Mouse (Mus musculus): ENCODE results near the gene AC153137.1. TPM values are rescaled to one million over a fixed set of nuclear protein-coding genes. Genes with fewer than 3 reads are reported as not detected.

AC153137.1 gene
- total RNA-seq, 1 experiment = 4.0 TPM

DNA sequence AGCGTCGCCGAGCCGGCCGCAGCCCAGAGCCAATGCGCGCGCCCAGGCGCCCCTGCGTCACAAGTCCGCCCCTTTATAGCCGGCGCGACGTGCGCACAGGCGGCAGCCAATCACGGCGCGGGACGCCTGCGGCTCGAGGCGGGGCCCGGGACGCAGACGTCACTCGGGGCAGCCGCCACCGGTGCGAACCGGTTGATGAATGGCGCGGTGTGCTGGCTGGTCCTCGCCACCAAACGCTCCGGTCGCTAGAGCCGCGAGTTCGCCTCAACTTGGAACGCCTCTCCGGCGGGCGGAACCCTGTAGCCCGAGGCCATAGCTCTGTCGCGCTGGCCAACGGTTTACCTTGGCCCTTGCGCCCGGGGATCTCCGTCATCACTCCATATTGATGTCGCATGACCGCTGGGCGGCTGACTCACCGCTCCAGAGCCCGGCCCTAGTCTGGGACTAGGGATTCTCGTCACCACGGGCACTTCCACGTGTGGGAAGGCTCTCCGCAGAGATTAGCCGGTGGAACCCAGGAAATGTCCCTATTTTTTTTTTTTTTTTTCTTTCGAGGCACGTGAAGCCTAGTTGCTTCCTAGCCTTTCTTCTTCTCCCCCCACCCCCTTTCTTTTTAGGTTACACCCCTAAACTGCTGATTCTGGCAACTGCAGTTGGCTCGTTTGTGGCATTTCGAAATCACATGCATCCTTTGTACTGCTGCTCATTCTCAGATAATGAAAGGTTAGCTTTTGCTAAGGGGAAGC lies 27.9 kb downstream of the AC153137.1 start:
- no peaks in the 10 kb centered on the region for H3K9me3 ChIP-seq (ENCODE audit: control insufficient read depth, insufficient read depth, low read depth, low read length)
- peak overlapping the region; percentile 94 for H3K27ac ChIP-seq (ENCODE audit: insufficient read depth, low read depth, low read length, poor library complexity, severe bottlenecking)
- H3K36me3 ChIP-seq (ENCODE audit: control insufficient read depth, insufficient read depth, low read length, poor library complexity, severe bottlenecking) = peaks cover 4% of the 10 kb centered on the region
- H3K9ac ChIP-seq (ENCODE audit: insufficient read depth, low read depth, low read length, poor library complexity, severe bottlenecking) = peak overlapping the region; percentile 92
- H3K4me3 ChIP-seq (ENCODE audit: insufficient read depth in 1 of 2, low read depth in 1 of 2, low read length in 2 of 2, poor library complexity in 1 of 2, severe bottlenecking in 1 of 2) = peak overlapping the region; percentile 58 to 96
- in situ Hi-C loops (cut with MboI; ENCODE audit: low sequenced_read_pairs in 2 of 2, unreplicated experiment in 2 of 2) = loop anchor here in 1 of 2 experiments (25.0 kb wide), 1 partner anchor 163 kb away; no protein-coding TSS in a partner anchor
- peak; percentile 93 for DNase-seq (ENCODE audit: low read depth, low spot score)
- H3K4me1 ChIP-seq (ENCODE audit: control insufficient read depth in 2 of 2, insufficient read depth in 2 of 2, low read length in 2 of 2, poor library complexity in 1 of 2) = peaks cover 0 to 7% of the 10 kb centered on the region in 2 experiments; a peak in 2 of 4 replicates
- no peak for TF ChIP-seq ZC3H11A (IDR thresholded peaks at IDR 0.05; ENCODE audit: borderline replicate concordance, low read depth, low read length)
- peak; percentile 95 for TF ChIP-seq ZNF384 (IDR thresholded peaks at IDR 0.05; ENCODE audit: low read depth, low read length)

DNA sequence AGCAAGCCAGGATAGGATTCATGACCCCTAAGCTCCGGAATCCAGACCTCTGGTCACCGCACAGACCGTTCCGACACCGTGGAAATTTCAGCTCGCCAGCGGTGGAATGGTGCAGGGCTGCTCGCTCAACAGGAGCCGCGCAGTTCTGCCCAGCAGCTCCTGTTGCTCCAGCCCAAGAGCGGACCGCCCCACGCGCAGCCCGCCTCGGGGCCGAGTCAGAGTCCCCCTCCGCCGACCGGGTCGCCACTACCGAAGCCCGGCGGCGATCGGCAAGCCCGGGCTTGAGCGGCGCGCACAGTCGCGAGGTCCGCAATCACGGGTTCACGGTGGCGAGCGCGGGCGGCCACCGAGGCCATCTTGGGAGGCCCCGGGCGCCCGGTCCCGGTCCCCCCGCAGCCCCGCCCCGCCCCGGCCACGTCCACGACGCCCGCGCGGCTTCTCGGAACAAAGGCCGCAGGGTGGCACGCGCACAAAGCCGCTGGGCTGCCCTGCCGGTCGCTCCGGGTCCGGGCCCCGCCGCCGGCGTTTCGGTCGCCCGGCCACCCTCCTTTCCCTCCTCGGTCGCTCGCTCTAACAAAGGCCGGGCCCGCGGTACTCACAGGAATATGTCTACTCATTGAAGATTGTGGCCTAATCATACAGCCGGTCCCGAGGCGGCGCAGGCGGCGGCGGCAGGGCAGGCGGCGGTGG lies 28.7 kb downstream of the AC153137.1 start:
- TF ChIP-seq MAFK (IDR thresholded peaks at IDR 0.05; ENCODE audit: insufficient read depth, low read depth, low read length) (no peak), ZNF384 (IDR thresholded peaks at IDR 0.05; ENCODE audit: low read depth, low read length) (no peak), CHD2 (IDR thresholded peaks at IDR 0.05; ENCODE audit: low read depth, low read length) (no peak)

DNA sequence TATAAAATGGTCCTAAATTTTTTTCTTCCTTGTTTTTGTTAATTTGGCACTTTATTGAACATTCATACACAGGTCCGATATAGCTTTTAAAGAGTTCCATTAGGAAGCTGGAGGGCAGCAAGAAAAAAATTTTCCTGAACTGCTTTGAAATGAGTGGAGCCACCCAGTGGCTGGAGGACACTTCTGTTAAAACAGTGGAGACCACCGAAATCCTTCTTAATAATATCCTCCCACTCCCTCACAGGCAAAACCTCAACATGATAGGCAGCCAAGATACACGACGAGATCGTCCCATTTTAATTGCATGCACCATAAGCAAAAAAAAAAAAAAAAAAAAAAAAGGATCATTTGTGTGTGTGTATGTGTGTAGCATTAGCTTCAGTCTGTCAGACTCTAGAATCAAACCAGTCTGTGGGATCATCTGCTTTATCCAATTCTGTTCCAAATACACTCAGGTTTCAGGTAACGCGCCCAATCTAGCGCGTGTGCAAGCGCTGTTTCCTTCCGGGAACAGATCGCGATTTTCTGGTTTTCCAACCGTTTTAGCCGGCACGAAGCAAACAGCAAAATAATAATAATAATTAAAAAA lies 29.3 kb downstream of the AC153137.1 start:
- TF ChIP-seq ZNF384 (IDR thresholded peaks at IDR 0.05; ENCODE audit: low read depth, low read length) (peak; percentile 89), HCFC1 (IDR thresholded peaks at IDR 0.05; ENCODE audit: borderline replicate concordance, insufficient read depth, low read length) (no peak), ZC3H11A (IDR thresholded peaks at IDR 0.05; ENCODE audit: borderline replicate concordance, low read depth, low read length) (no peak)
- Histone ChIP-seq H3K9me3 (ENCODE audit: control insufficient read depth, insufficient read depth, low read depth, low read length) (no peaks in the 10 kb centered on the region), H3K4me1 (ENCODE audit: control insufficient read depth in 2 of 2, insufficient read depth in 2 of 2, low read length in 2 of 2, poor library complexity in 1 of 2) (peaks cover 0 to 7% of the 10 kb centered on the region in 2 experiments; a peak in 2 of 4 replicates), H3K4me3 (ENCODE audit: insufficient read depth in 1 of 2, low read depth in 1 of 2, low read length in 2 of 2, poor library complexity in 1 of 2, severe bottlenecking in 1 of 2) (peak overlapping the region; percentile 87 to 96), H3K36me3 (ENCODE audit: control insufficient read depth, insufficient read depth, low read length, poor library complexity, severe bottlenecking) (peaks cover 16% of the 10 kb centered on the region), H3K9ac (ENCODE audit: insufficient read depth, low read depth, low read length, poor library complexity, severe bottlenecking) (peak overlapping the region; percentile 98), H3K27ac (ENCODE audit: insufficient read depth, low read depth, low read length, poor library complexity, severe bottlenecking) (peak overlapping the region; percentile 88; the same call in 1 of the 2 replicates)
- in situ Hi-C loops (cut with MboI; ENCODE audit: low sequenced_read_pairs in 2 of 2, unreplicated experiment in 2 of 2) = loop anchor here in 1 of 2 experiments (25.0 kb wide), 1 partner anchor 161 kb away; no protein-coding TSS in a partner anchor
- DNase-seq (ENCODE audit: low read depth, low spot score) = no peak

More for the DNA sequence above, 28.7 kb downstream of the AC153137.1 start:
- Histone ChIP-seq H3K36me3 (ENCODE audit: control insufficient read depth, insufficient read depth, low read length, poor library complexity, severe bottlenecking) (peaks cover 10% of the 10 kb centered on the region), H3K9me3 (ENCODE audit: control insufficient read depth, insufficient read depth, low read depth, low read length) (no peaks in the 10 kb centered on the region), H3K9ac (ENCODE audit: insufficient read depth, low read depth, low read length, poor library complexity, severe bottlenecking) (peak overlapping the region; percentile 98), H3K4me3 (ENCODE audit: insufficient read depth in 1 of 2, low read depth in 1 of 2, low read length in 2 of 2, poor library complexity in 1 of 2, severe bottlenecking in 1 of 2) (peak overlapping the region; percentile 87 to 96), H3K4me1 (ENCODE audit: control insufficient read depth in 2 of 2, insufficient read depth in 2 of 2, low read length in 2 of 2, poor library complexity in 1 of 2) (peaks cover 0 to 7% of the 10 kb centered on the region in 2 experiments; a peak in 2 of 4 replicates), H3K27ac (ENCODE audit: insufficient read depth, low read depth, low read length, poor library complexity, severe bottlenecking) (peak overlapping the region; percentile 88)
- no peak for DNase-seq (ENCODE audit: low read depth, low spot score)
- in situ Hi-C loops (cut with MboI; ENCODE audit: low sequenced_read_pairs in 2 of 2, unreplicated experiment in 2 of 2) = loop anchor here in 1 of 2 experiments (25.0 kb wide), 1 partner anchor 162 kb away; no protein-coding TSS in a partner anchor

DNA sequence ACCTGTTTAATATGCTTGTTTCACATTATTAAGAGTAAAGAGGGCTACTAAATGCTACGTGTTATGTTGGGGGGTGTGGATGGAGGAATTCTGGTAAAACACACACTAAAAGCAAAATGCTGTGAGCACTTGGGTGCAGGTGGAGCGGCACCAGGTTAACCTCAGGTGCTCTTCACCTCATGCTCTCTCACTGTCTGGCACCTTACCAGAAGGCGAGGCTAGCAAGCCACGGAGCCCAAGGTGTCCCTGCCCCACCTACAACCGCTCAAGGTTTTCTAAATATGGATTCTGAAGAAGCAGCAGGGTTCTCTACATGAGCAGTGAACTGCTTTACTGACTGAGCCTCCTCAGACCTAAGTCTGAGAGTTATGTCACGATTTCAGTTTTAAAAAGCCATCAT lies 32.6 kb downstream of the AC153137.1 start:
- no peak for TF ChIP-seq CHD2 (IDR thresholded peaks at IDR 0.05; ENCODE audit: low read depth, low read length)
- no peak for TF ChIP-seq ZNF384 (IDR thresholded peaks at IDR 0.05; ENCODE audit: low read depth, low read length)
- TF ChIP-seq ZC3H11A (IDR thresholded peaks at IDR 0.05; ENCODE audit: borderline replicate concordance, low read depth, low read length) = no peak
- TF ChIP-seq MAFK (IDR thresholded peaks at IDR 0.05; ENCODE audit: insufficient read depth, low read depth, low read length) = no peak
- TF ChIP-seq HCFC1 (IDR thresholded peaks at IDR 0.05; ENCODE audit: borderline replicate concordance, insufficient read depth, low read length) = no peak
- H3K9ac ChIP-seq (ENCODE audit: insufficient read depth, low read depth, low read length, poor library complexity, severe bottlenecking) = no peak overlapping the region; the same call in 1 of the 2 replicates
- no peak overlapping the region for H3K4me3 ChIP-seq (ENCODE audit: insufficient read depth in 1 of 2, low read depth in 1 of 2, low read length in 2 of 2, poor library complexity in 1 of 2, severe bottlenecking in 1 of 2)
- no peak overlapping the region for H3K27ac ChIP-seq (ENCODE audit: insufficient read depth, low read depth, low read length, poor library complexity, severe bottlenecking)
- no peaks in the 10 kb centered on the region for H3K9me3 ChIP-seq (ENCODE audit: control insufficient read depth, insufficient read depth, low read depth, low read length)
- peaks cover 0 to 3% of the 10 kb centered on the region in 2 experiments; a peak in 1 of 4 replicates for H3K4me1 ChIP-seq (ENCODE audit: control insufficient read depth in 2 of 2, insufficient read depth in 2 of 2, low read length in 2 of 2, poor library complexity in 1 of 2)
- H3K36me3 ChIP-seq (ENCODE audit: control insufficient read depth, insufficient read depth, low read length, poor library complexity, severe bottlenecking) = peaks cover 19% of the 10 kb centered on the region
- DNase-seq (ENCODE audit: low read depth, low spot score) = no peak
- in situ Hi-C loops (cut with MboI; ENCODE audit: low sequenced_read_pairs in 2 of 2, unreplicated experiment in 2 of 2) = loop anchor here in 1 of 2 experiments (25.0 kb wide), 1 partner anchor 158 kb away; no protein-coding TSS in a partner anchor

All from ES-E14 (cell line).